Mouse (Mus musculus) layer of hippocampus, adult 2 months (tissue): Measurements from ENCODE around the gene Olfr1012. TPM values are rescaled to one million over a fixed set of nuclear protein-coding genes. Genes with fewer than 3 reads are reported as not detected.
A peak's percentile ranks its signal among the peaks of the same experiment; 100 is the strongest.
"Not testable (repeated sequence)": the region's sequence is repeated elsewhere in the genome, so short reads cannot be mapped to it uniquely, and the experiment has no call there.

Source experiments
- DNase-seq, 2 experiments: peaks; one replicate each; pipeline ENCODE4 v3.0.0; 2022; ENCODE audit warnings: low spot score in 2 of 2
- H3K27ac ChIP-seq: fragments of 200-600 bp; 2 replicates; pipeline ENCODE4 v1.8.1; 2022
- H3K4me3 ChIP-seq: fragments of 200-600 bp; 2 replicates; pipeline ENCODE4 v1.8.1; 2022; ENCODE audit warnings: mild to moderate bottlenecking
- CTCF ChIP-seq: fragments of 200-600 bp; conservative IDR thresholded peaks from 2 replicates; pipeline ENCODE4 v1.8.1; 2022; ENCODE audit warnings: antibody characterized with exemption, mild to moderate bottlenecking, moderate library complexity
- long read RNA-seq, 2 experiments: library from polyadenylated mRNA; stranded (forward); transcript quantifications; one replicate each; pipeline ENCODE4 v2.0.0; 2021; ENCODE audit warnings: borderline mapping rate in 2 of 2
- total RNA-seq, 2 experiments: library from RNA; stranded (reverse); gene quantifications; 2 replicates each; pipeline ENCODE4 v1.2.3; 2021

Gene Olfr1012
- not detected for total RNA-seq
- long read RNA-seq, experiment 1, result 0 reads
- long read RNA-seq, experiment 2, result 0 reads

GRCm38 (mm10) chr2:85762666-85763065 is at the start of gene Olfr1012:
Gene Olfr1012, minus strand, starts transcription at chr2:85762766.
- TF ChIP-seq CTCF, result no peak
- H3K4me3 ChIP-seq, result no peak within 1 kb of the TSS

GRCm38 (mm10) chr2:85804501-85804900 is 41.9 kb upstream of the Olfr1012 start:
- no peak for DNase-seq
- no peak overlapping the region for H3K4me3 ChIP-seq
- H3K27ac ChIP-seq, result no peak overlapping the region
- TF ChIP-seq CTCF, result no peak

More at GRCm38 (mm10) chr2:85762666-85763065, at the start of gene Olfr1012:
- no peak for DNase-seq
- H3K27ac ChIP-seq, result no peak within 1 kb of the TSS

- TF ChIP-seq CTCF, result no peak
- DNase-seq, result no peak
- Histone ChIP-seq H3K27ac (no peak within 1 kb of the TSS), H3K4me3 (no peak within 1 kb of the TSS)
Observed at GRCm38 (mm10) chr2:85802444-85802843, 39.9 kb upstream of the Olfr1012 start, which contains the start of gene Olfr1016. Gene Olfr1016, minus strand, starts transcription at chr2:85802544.

GRCm38 (mm10) chr2:85792331-85792730 is 29.8 kb upstream of the Olfr1012 start:
- no peak overlapping the region for H3K4me3 ChIP-seq
- H3K27ac ChIP-seq, result no peak overlapping the region
- TF ChIP-seq CTCF, result no peak
- DNase-seq, result no peak

GRCm38 (mm10) chr2:85781717-85782116 is 19.2 kb upstream of the Olfr1012 start, which contains the start of gene Olfr1015:
Gene Olfr1015, plus strand, starts transcription at chr2:85782017.
- DNase-seq, result no peak
- no peak within 1 kb of the TSS for H3K4me3 ChIP-seq
- TF ChIP-seq CTCF, result no peak
- H3K27ac ChIP-seq, result no peak within 1 kb of the TSS

- TF ChIP-seq CTCF, result no peak
- no peak within 1 kb of the TSS for H3K27ac ChIP-seq
- no peak within 1 kb of the TSS for H3K4me3 ChIP-seq
- no peak for DNase-seq
Observed at GRCm38 (mm10) chr2:85772413-85772812, 9.8 kb upstream of the Olfr1012 start, which contains the start of gene Olfr1014. Gene Olfr1014, plus strand, starts transcription at chr2:85772713.

GRCm38 (mm10) chr2:85766798-85767197 is 4.2 kb upstream of the Olfr1012 start, which contains the start of gene Olfr1013:
Gene Olfr1013, plus strand, starts transcription at chr2:85767098.
- TF ChIP-seq CTCF, result no peak

GRCm38 (mm10) chr2:85753822-85754221 is 8.7 kb downstream of the Olfr1012 start:
- TF ChIP-seq CTCF, result no peak
- H3K27ac ChIP-seq, result no peak overlapping the region
- no peak overlapping the region for H3K4me3 ChIP-seq
- no peak for DNase-seq

More at GRCm38 (mm10) chr2:85766798-85767197, 4.2 kb upstream of the Olfr1012 start, which contains the start of gene Olfr1013:
- Histone ChIP-seq H3K27ac (no peak within 1 kb of the TSS), H3K4me3 (no peak within 1 kb of the TSS)
- no peak for DNase-seq

- peak in 1 of 2 experiments; percentile 32 for DNase-seq
- TF ChIP-seq CTCF, result peak; percentile 90
- Histone ChIP-seq H3K4me3 (no peak overlapping the region), H3K27ac (no peak overlapping the region)
Observed at GRCm38 (mm10) chr2:85725793-85726192, 36.8 kb downstream of the Olfr1012 start.

GRCm38 (mm10) chr2:85715119-85715518 is 47.4 kb downstream of the Olfr1012 start, which contains the start of gene Olfr1009:
Gene Olfr1009, plus strand, starts transcription at chr2:85715419.
- H3K4me3 ChIP-seq, result no peak within 1 kb of the TSS
- no peak for TF ChIP-seq CTCF

GRCm38 (mm10) chr2:85711159-85711558 is 51.4 kb downstream of the Olfr1012 start:
- no peak for TF ChIP-seq CTCF
- H3K4me3 ChIP-seq, result no peak overlapping the region
- no peak overlapping the region for H3K27ac ChIP-seq
- DNase-seq, result no peak

More at GRCm38 (mm10) chr2:85715119-85715518, 47.4 kb downstream of the Olfr1012 start, which contains the start of gene Olfr1009:
- DNase-seq, result no peak
- H3K27ac ChIP-seq, result no peak within 1 kb of the TSS

- H3K27ac ChIP-seq, H3K4me3 ChIP-seq, DNase-seq: not testable (repeated sequence)
Observed at GRCm38 (mm10) chr2:85710680-85711079, 51.9 kb downstream of the Olfr1012 start.

Other genes starting within 250 kb of the Olfr1012 start
- under 1 TPM; 0.15 to 0.26 TPM for gene 4833423E24Rik, start 243.7 kb downstream of the Olfr1012 start, total RNA-seq
- gene Olfr996, start 183.6 kb downstream of the Olfr1012 start, total RNA-seq, result not detected
- not detected for gene Olfr998, start 173.8 kb downstream of the Olfr1012 start, total RNA-seq
- not detected for gene Olfr1000, start 150.9 kb downstream of the Olfr1012 start, total RNA-seq
- not detected for gene Olfr1002, start 112.1 kb downstream of the Olfr1012 start, total RNA-seq
- not detected for gene Olfr154, start 98.3 kb downstream of the Olfr1012 start, total RNA-seq
- gene Olfr1006, start 84.0 kb downstream of the Olfr1012 start, total RNA-seq, result not detected
- gene Olfr1008, start 73.3 kb downstream of the Olfr1012 start, total RNA-seq, result not detected
- gene Olfr1009, start 47.3 kb downstream of the Olfr1012 start, total RNA-seq, result not detected
- gene Olfr1013, start 4.3 kb upstream of the Olfr1012 start, total RNA-seq, result not detected
- not detected for gene Olfr1014, start 9.9 kb upstream of the Olfr1012 start, total RNA-seq
- gene Olfr1015, start 19.3 kb upstream of the Olfr1012 start, total RNA-seq, result not detected
- not detected for gene Olfr1016, start 39.8 kb upstream of the Olfr1012 start, total RNA-seq
- not detected for gene Olfr1018, start 55.7 kb upstream of the Olfr1012 start, total RNA-seq
- gene Olfr1019, start 82.7 kb upstream of the Olfr1012 start, total RNA-seq, result not detected
- not detected for gene Olfr1020, start 84.3 kb upstream of the Olfr1012 start, total RNA-seq
- gene Olfr1022, start 105.8 kb upstream of the Olfr1012 start, total RNA-seq, result not detected
- not detected for gene Olfr1023, start 122.9 kb upstream of the Olfr1012 start, total RNA-seq
- not detected for gene Olfr1024, start 142.3 kb upstream of the Olfr1012 start, total RNA-seq
- gene Olfr1025-ps1, start 152.4 kb upstream of the Olfr1012 start, total RNA-seq, result not detected
- not detected for gene Olfr1026, start 158.8 kb upstream of the Olfr1012 start, total RNA-seq
- under 1 TPM in 1 of 2 experiments, not detected in 1; 0.10 TPM for gene Olfr1028, start 187.7 kb upstream of the Olfr1012 start, total RNA-seq
- gene Olfr1029, start 211.1 kb upstream of the Olfr1012 start, total RNA-seq, result not detected
- not detected for gene Olfr1030, start 216.5 kb upstream of the Olfr1012 start, total RNA-seq
- gene Olfr1031, start 227.5 kb upstream of the Olfr1012 start, total RNA-seq, result not detected
- gene Olfr1032, start 242.8 kb upstream of the Olfr1012 start, total RNA-seq, result not detected